In genomic region chr10:17366042-17366740, GRCm38 (mm10) we compare ENCODE assay signal across 17 mouse cellular contexts.
A peak's percentile ranks its signal among the peaks of the same experiment; 100 is the strongest.
DNase-seq lines count a peak whose midpoint lies in the region; ATAC-seq and TF ChIP-seq lines count a peak whose summit lies in the region.
"Had no signal": no experiment of that assay in that cellular context is flagged by ENCODE, and none has a peak within 500 bp of the region (broad histone marks: within the 10 kb centered on the region; RNA-seq: fewer than 3 reads in every experiment).

No protein-coding gene starts in this region.

- peak overlapping the region; percentile 62 for H3K27ac ChIP-seq in heart, adult 2 months
- H3K27ac ChIP-seq in kidney, embryonic 14.5 days (ENCODE audit: low read depth, low read length), result peak overlapping the region; percentile 38; the same call in 1 of the 2 replicates
- H3K27ac ChIP-seq: embryonic facial prominence, embryonic 15.5 days; forebrain, embryonic 10.5 days; left cerebral cortex, adult 2 months had no signal

- no peak for DNase-seq in heart, adult 2 months
- no peak for DNase-seq in heart, adult 18-20 months
- DNase-seq in kidney, postnatal 4 days, result no peak
- DNase-seq in 3T3-L1 (ENCODE audit: low read depth, low spot score), result peak; percentile 13
- no peak for DNase-seq in adrenal gland, postnatal 36 days
- DNase-seq: left cerebral cortex, postnatal 4 days; liver; lung, adult 2 months; right cerebral cortex, postnatal 25 days; thymus, postnatal 4 days had no signal

- H3K9ac ChIP-seq in heart, adult 2 months (ENCODE audit: low read depth, low read length), result no peak overlapping the region
- no peak overlapping the region for H3K9ac ChIP-seq in kidney, embryonic 14.5 days (ENCODE audit: low read depth, low read length)
- H3K9ac ChIP-seq: embryonic facial prominence, embryonic 15.5 days; forebrain, postnatal 0 days had no signal

- no peak for TF ChIP-seq CTCF in heart, adult 2 months (IDR thresholded peaks at IDR 0.05)

- no peak for TF ChIP-seq EP300 in heart, adult 2 months (IDR thresholded peaks at IDR 0.05; ENCODE audit: insufficient read depth, low read depth, low read length)

- no peak overlapping the region for H3K4me2 ChIP-seq in kidney, embryonic 14.5 days (replicated peaks; ENCODE audit: low read depth, low read length)
- H3K4me2 ChIP-seq: embryonic facial prominence, embryonic 15.5 days had no signal

- intact Hi-C loops in heart, adult 2 months (cut with DNase I), result loop anchor here (5.0 to 10.0 kb wide), 3 partner anchors 34 to 371 kb away; partner anchors contain the start of gene Cited2

- no peak for TF ChIP-seq POLR2A in heart, adult 2 months (IDR thresholded peaks at IDR 0.05; ENCODE audit: insufficient read depth, low read depth, low read length)

- no peaks in the 10 kb centered on the region for H3K27me3 ChIP-seq in heart, adult 2 months (ENCODE audit: control insufficient read depth, insufficient read depth, low read length)
- no peaks in the 10 kb centered on the region for H3K27me3 ChIP-seq in kidney, embryonic 14.5 days (ENCODE audit: control insufficient read depth, insufficient read depth, low read length)
- H3K27me3 ChIP-seq: embryonic facial prominence, embryonic 15.5 days had no signal

- WGBS in heart, adult 2 months, result 42% methylated on average over 3 of the region's 3 CpGs
- 30% methylated on average over 3 of the region's 3 CpGs for WGBS in kidney, embryonic 14.5 days

- ATAC-seq in kidney, embryonic 14.5 days (ENCODE audit: low FRiP score, low TSS enrichment), result peak; percentile 69
- peak; percentile 62 for ATAC-seq in megakaryocyte, adult 5-6 weeks (ENCODE audit: poor library complexity, severe bottlenecking)
- no peak for ATAC-seq in erythroblast, adult 5-6 weeks (replicated peaks; ENCODE audit: low FRiP score, poor library complexity, severe bottlenecking)

- H3K36me3 ChIP-seq in heart, adult 2 months (ENCODE audit: control insufficient read depth, insufficient read depth, low read length), result peaks cover 12% of the 10 kb centered on the region
- H3K36me3 ChIP-seq in kidney, embryonic 14.5 days (ENCODE audit: control insufficient read depth, insufficient read depth, low read length), result no peaks in the 10 kb centered on the region
- H3K36me3 ChIP-seq: embryonic facial prominence, embryonic 15.5 days; forebrain, embryonic 10.5 days had no signal

- H3K4me3 ChIP-seq in heart, adult 2 months, result no peak overlapping the region
- H3K4me3 ChIP-seq in kidney, embryonic 14.5 days (ENCODE audit: low read length), result no peak overlapping the region
- H3K4me3 ChIP-seq: embryonic facial prominence, embryonic 15.5 days; forebrain, embryonic 10.5 days; left cerebral cortex, adult 2 months had no signal

- H3K9me3 ChIP-seq in kidney, embryonic 14.5 days (ENCODE audit: control insufficient read depth, low read length), result no peaks in the 10 kb centered on the region
- H3K9me3 ChIP-seq: embryonic facial prominence, embryonic 15.5 days; forebrain, embryonic 10.5 days had no signal

- H3K4me1 ChIP-seq in heart, adult 2 months (ENCODE audit: control insufficient read depth, insufficient read depth, low read length), result peaks cover 3% of the 10 kb centered on the region
- H3K4me1 ChIP-seq in kidney, embryonic 14.5 days (ENCODE audit: control insufficient read depth, insufficient read depth, low read length), result no peaks in the 10 kb centered on the region; the same call in 1 of the 2 replicates
- H3K4me1 ChIP-seq: embryonic facial prominence, embryonic 15.5 days had no signal

- H3K79me2 ChIP-seq in heart, adult 2 months (replicated peaks; ENCODE audit: control insufficient read depth, insufficient read depth, low read length), result no peaks in the 10 kb centered on the region
